Mouse (Mus musculus): ENCODE results near the gene Rergl.

The Rergl gene

DNA sequence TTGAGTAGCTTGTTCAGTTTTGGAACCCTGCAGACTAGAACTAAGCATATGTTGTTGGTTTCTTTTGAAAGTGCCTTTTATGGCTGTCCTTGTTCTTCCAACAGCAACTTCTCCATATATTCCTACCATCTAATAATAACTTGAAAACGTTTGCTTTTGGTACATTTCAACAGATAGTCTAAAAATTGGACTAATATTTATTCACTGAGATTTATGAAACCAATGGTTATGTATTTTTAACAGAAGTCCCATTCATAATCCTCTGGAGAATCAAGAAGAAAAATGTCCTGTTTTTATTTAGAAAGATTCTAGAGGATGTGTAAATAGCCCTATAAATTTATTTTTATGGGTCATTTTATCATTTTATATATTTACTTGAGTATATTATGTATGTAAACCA, at the start of gene Rergl:
Gene Rergl, minus strand, starts transcription at position 101 of the 400 bp plus-strand sequence.
- no peak for DNase-seq

DNA sequence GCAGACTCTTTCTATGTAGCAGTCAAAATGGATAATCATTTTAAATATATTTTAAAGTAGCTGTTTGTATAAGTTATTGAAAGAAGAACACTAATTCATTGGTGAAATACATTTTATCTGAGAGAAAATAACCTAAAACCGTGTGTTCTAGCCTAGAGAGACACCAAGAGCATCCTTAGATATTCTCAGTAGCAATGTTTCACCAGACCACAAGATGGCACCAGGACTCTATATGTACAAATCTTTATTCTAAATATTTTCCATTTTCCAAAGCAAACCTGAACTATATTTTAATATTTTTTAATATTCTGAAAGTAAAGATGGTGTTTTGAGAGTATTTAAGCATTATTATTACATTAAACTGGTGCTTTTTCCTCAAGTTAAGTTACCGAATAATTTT, 36.7 kb upstream of the Rergl start:
- peak; percentile 10 for DNase-seq

DNA sequence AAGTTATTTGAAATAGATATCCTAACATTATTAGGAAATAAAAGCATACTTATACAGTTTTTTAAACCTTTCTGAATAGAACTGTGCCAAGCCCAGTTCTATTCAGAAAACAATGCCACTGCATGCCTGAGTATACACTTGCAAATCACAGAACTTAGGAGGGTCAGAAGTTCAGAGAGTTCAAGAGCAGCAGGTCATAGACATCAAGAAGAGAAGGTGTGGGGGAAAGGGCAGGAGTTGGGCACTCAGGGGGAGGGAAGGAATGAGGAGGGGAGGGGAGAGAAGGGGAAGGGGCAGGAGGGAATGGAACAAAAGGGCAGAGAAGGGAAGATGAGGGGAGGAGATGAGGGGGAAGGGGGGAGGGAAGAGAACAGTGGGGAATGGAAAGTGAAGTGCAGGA, 23.6 kb upstream of the Rergl start:
- DNase-seq, result no peak

DNA sequence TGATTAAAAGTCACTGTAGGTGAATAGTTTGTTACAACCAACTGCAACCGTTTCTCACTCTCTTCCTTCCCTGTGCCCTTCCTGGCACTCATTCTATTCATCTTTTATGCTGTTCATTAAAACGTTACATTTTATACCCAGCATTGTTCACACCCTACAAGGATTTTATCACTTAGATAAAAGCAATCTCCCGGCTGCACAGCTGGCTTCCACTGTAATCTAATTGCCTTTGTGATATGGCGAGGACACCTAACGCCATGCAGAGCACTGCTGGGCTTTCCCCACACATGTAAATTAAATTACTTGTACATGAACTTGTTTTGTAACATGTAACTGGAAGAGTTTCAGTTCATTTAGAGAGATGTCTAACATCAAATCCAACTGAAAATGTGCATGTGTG, 22.5 kb upstream of the Rergl start:
- no peak for DNase-seq

DNA sequence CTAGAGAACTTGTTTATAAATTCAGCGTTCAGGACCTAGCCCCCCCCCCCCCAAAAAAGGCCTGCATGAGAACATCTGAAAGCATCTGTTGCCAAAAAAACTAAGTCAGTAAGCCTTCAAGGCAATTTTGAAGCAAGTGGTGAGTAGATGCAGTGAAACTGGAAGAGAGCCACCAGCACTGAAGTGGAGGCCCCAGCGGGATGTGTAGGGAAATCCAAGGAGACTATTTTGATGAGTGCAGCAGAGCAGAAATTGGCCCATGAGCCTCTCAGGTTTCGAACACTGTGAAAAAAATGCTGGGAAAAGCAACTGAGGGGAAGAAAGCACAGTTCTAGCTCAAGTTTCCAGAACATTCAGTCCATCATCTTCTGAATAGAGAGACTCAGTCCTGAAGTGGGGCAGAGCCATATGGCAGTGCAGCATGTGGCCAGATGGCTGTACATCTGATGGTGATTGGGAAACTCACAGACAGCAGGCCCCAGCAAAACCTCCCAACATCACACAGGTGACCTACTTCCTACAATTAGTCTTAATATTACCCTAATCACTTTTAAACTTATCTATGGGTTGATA, 13.2 kb upstream of the Rergl start:
- DNase-seq, result no peak

DNA sequence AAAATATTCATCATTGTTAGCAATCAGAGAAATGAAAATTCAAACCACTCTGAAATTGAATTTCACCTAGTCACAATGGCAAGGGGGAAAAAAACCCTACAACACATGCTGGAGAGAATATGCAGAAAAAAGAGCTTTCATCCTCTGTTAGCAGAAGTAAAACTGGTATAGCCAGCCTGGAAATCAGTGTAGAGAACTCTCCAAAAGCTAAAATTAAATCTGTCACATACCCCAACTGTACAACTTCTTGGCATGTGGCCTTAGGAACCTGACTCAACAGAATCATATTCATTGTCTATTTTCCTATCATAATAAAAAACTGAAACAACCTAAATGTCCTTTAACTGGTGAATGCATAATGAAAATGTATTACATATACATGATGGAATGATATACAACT, 22.0 kb downstream of the Rergl start:
- no peak for DNase-seq

DNA sequence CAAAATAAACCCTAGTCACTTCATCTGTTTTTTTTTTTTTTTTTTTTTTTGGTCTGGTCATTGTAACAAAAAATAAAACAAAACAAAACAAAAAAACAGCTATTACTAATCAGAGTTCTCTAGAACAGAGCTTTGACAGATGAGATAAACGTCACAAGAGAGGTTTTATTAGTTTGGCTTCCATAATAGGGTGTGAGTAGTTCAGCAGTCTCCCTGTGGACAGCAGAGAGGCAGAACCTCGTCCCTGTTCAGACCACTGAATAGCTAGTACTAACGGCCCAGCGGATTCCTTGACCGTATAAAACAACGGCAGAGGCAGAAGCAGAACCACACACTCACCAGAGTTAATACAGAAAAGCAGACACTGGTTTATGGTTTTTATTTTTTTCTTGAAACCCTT, 36.8 kb downstream of the Rergl start:
- DNase-seq, result peak; percentile 6

DNA sequence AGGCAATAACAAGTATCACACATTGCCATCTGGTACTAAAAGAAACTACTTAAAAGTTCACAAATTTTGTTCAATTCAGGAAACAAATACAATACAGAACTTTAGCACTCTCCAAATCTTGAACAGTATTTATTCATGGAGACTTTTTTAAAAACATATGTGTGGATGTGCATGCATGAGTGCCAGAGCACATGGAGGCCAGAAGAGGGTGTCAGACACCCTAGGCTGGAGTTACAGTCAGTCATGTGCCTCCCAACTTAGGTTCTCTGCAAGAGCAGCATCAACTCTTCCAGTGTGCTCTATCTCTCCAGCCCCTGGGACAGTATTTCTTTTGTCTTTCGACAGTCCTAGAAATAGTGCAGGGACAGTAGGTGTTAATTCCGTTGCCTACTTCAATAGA, 37.5 kb downstream of the Rergl start:
- no peak for DNase-seq

DNA sequence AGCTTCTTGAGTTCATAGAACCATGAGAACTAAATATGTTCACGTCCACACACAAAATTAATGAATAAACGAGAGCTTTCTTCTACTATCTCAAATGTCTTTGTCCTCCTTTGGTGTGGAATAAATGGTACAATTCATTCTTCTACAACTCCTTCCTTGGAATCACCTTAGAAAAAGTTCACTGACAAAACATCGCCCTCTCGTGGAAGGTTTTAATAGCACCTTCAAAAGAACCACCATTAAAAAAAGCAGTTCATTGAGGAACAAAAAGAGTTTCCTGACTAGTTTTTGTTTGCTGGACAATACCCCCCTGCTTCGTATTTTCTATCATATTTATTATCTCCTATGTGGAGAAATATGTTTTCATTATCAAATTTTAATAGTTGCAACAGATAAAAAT, 40.7 kb downstream of the Rergl start:
- no peak for DNase-seq

DNA sequence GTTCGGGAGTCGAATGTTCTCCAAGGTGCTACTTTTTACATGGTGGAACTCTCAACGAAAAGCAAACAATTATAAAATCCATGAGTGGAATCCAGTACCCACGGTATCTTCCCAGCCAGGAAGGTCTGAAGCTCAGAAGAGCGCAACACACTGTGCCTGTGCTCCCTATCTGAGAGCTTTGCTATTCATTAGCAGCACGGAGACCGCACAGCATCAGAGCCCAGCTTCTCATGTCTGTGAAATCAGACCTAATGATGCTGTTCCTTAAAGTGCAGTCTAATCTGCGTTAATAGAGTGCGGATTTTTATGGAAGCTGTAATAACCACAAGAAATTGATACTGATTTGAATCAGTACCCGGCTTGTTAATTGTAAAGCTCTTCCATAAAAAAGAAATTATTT, 41.3 kb downstream of the Rergl start:
- no peak for DNase-seq

DNA sequence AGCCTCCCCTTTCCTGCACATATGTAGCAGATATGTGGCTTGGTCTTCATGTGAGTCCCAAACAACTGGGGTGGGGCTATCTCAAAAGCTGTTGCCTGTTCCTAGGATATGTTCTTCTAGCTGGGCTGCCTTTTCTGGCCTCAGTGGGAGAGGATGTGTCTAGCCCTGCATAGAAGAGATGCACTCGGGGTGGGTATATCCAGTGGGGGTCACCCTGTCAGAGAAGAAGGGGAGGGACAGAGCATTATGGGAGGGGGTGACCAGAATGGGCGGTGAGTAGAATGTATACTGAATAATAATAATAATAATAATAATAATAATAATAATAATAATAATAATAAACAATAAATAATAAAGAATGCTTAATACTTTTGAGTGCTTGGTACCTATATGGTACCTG, 57.8 kb downstream of the Rergl start:
- no peak for DNase-seq

All from kidney, postnatal 10 days (tissue).